Mouse (Mus musculus): Measurements from ENCODE around the gene Gm15737. TPM values are rescaled to one million over a fixed set of nuclear protein-coding genes. Genes with fewer than 3 reads are reported as not detected.

Gene Gm15737
- polyA plus RNA-seq, 1 experiment from 2014 or later = 0.03 TPM

DNA sequence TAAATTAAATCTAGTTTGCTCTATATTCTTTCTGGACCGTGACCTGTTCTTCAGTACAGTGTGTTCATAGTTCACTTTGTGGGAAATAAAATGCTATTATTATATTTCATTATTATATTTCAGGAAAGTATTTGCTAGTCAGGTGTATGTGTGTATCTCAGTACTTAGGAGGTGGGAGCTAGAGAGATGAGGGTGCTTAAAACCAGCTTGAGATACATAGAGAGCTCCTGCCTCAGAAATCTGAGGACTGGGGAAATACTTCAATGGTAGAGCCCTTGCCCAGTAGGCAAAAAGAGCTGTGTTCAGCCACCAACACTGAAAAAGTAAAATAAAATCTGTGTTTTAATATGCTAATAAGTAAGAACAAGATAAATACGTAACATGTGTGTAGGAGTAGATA, 6.2 kb downstream of the Gm15737 start:
- TF ChIP-seq CTCF (IDR thresholded peaks at IDR 0.05) = no peak
- POLR2A ChIA-PET = no interaction called here
- CTCF ChIA-PET = no interaction called here
- no peaks in the 10 kb centered on the region for H3K27me3 ChIP-seq
- in situ Hi-C loops (cut with MboI; ENCODE audit: low pct_unique_long_range_greater_than_20kb) = no loop called here
- ATAC-seq = no peak
- DNase-seq (ENCODE audit: low read depth, low spot score) = no peak

- TF ChIP-seq CTCF (IDR thresholded peaks at IDR 0.05) = no peak
- ATAC-seq (no peak), DNase-seq (ENCODE audit: low read depth, low spot score) (no peak)
- no peaks in the 10 kb centered on the region for H3K27me3 ChIP-seq
- CTCF ChIA-PET = no interaction called here
- in situ Hi-C loops (cut with MboI; ENCODE audit: low pct_unique_long_range_greater_than_20kb) = no loop called here
- POLR2A ChIA-PET = no interaction called here
These were observed 7.0 kb downstream of the Gm15737 start for GRCm38 (mm10) chr6:92876121-92876520.

DNA sequence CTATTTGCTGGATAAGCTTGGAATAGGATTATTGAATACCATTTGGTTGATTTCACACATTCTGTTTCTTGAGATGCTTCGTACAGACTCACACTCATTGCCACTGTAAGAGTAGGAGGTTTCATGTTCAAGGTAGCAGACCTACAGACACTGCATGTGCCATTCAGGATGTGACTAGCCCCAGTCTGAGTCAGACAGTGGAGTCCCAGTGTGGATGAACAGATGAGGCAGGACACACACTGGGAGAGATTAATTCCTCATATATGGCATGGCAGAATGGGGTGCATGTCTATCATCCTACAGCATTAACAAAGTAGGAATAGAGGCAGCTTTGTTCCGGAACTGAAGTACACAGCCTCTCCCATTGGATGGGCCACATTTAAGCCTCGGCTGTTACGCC, 8.1 kb downstream of the Gm15737 start:
- ATAC-seq = no peak
- CTCF ChIA-PET = no interaction called here
- POLR2A ChIA-PET = no interaction called here
- no peaks in the 10 kb centered on the region for H3K27me3 ChIP-seq
- no peak for DNase-seq (ENCODE audit: low read depth, low spot score)
- in situ Hi-C loops (cut with MboI; ENCODE audit: low pct_unique_long_range_greater_than_20kb) = no loop called here
- no peak for TF ChIP-seq CTCF (IDR thresholded peaks at IDR 0.05)

- no peak for TF ChIP-seq CTCF (IDR thresholded peaks at IDR 0.05)
- DNase-seq (ENCODE audit: low read depth, low spot score) (no peak), ATAC-seq (no peak)
- ChIA-PET CTCF (no interaction called here), POLR2A (no interaction called here)
- no peaks in the 10 kb centered on the region for H3K27me3 ChIP-seq
- in situ Hi-C loops (cut with MboI; ENCODE audit: low pct_unique_long_range_greater_than_20kb) = no loop called here
These were observed 9.6 kb downstream of the Gm15737 start for GRCm38 (mm10) chr6:92878771-92879170.

GRCm38 (mm10) chr6:92879700-92880265, 10.6 kb downstream of the Gm15737 start:
- H3K27me3 ChIP-seq = no peaks in the 10 kb centered on the region
- ChIA-PET CTCF (no interaction called here), POLR2A (no interaction called here)
- ATAC-seq (no peak), DNase-seq (ENCODE audit: low read depth, low spot score) (no peak)
- no peak for TF ChIP-seq CTCF (IDR thresholded peaks at IDR 0.05)
- in situ Hi-C loops (cut with MboI; ENCODE audit: low pct_unique_long_range_greater_than_20kb) = no loop called here

GRCm38 (mm10) chr6:92882446-92882845, 13.3 kb downstream of the Gm15737 start:
- CTCF ChIA-PET = no interaction called here
- no peak for ATAC-seq

DNA sequence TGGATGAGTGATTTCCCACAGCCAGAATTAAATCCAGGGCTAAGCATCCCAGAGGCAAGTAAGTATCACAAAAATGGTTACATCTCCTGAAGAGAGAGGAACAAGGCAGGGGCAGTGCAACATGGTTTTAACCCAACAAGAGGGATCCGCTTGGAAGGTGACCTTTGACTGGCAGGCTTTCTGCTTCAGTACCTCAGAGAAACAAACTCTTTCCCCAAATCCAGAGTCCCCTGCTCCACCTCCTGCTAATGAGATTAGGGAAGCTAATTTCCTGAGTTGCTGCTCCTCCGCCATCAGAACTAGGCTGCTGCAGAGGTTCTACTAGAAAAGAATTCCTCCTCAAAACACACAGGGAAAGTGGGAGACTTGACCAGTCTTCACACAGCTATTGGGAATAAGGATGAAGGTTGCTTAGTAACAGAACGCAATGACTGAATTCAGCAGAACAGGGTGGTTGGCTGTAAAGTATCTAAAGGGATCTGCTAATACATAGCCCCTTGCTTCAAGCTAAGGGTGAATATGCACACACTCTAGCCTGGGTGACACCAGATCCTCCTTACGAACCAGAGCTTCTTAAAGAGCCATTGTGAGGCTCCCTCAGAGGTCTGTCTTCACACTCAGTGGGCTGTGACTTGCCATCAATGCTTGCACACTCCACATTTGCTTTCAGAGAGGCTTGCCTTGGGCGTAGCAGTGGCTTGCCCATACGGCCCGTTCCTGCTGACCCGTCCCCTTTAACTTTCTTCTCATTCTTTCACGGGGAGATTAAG, 14.2 kb downstream of the Gm15737 start:
- POLR2A ChIA-PET = no interaction called here
- DNase-seq (ENCODE audit: low read depth, low spot score) = no peak
- in situ Hi-C loops (cut with MboI; ENCODE audit: low pct_unique_long_range_greater_than_20kb) = no loop called here
- H3K27me3 ChIP-seq = no peaks in the 10 kb centered on the region
- no peak for ATAC-seq
- CTCF ChIA-PET = interaction anchor here (1.1 to 1.9 kb wide), 2 partner anchors 9 to 55 kb away, joined by 3 to 4 read pairs; no protein-coding TSS in a partner anchor
- TF ChIP-seq CTCF (IDR thresholded peaks at IDR 0.05) = no peak

More at GRCm38 (mm10) chr6:92882446-92882845, 13.3 kb downstream of the Gm15737 start:
- in situ Hi-C loops (cut with MboI; ENCODE audit: low pct_unique_long_range_greater_than_20kb) = no loop called here
- POLR2A ChIA-PET = no interaction called here
- DNase-seq (ENCODE audit: low read depth, low spot score) = no peak
- H3K27me3 ChIP-seq = no peaks in the 10 kb centered on the region
- no peak for TF ChIP-seq CTCF (IDR thresholded peaks at IDR 0.05)

GRCm38 (mm10) chr6:92891535-92891934, 22.4 kb downstream of the Gm15737 start:
- ATAC-seq (no peak), DNase-seq (ENCODE audit: low read depth, low spot score) (no peak)
- ChIA-PET CTCF (no interaction called here), POLR2A (no interaction called here)
- H3K27me3 ChIP-seq = no peaks in the 10 kb centered on the region
- TF ChIP-seq CTCF (IDR thresholded peaks at IDR 0.05) = no peak
- in situ Hi-C loops (cut with MboI; ENCODE audit: low pct_unique_long_range_greater_than_20kb) = no loop called here

DNA sequence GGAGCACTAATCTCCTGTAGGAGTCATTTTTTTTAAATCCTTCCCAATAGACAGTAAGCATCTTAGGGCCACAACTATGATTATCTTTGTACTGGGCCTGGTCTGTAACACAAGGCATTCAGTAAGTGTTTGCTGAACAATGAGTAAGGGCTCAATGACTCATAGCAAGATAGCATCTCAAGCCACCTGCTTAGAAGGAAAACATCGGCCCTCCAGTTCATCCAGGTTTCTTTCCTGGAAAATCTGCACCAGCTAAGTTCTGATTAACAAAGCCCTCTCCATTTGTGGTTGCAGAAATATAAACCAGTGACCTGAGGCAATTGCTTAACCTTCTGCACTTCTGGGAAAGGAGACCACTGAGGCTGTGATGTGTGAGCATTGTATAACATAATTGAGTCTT, 34.9 kb downstream of the Gm15737 start:
- peak; percentile 31 for ATAC-seq
- CTCF ChIA-PET = interaction anchor here (1.2 kb wide), 1 partner anchor 548 kb away, joined by 3 read pairs; no protein-coding TSS in a partner anchor
- in situ Hi-C loops (cut with MboI; ENCODE audit: low pct_unique_long_range_greater_than_20kb) = no loop called here

GRCm38 (mm10) chr6:92904491-92904890, 35.3 kb downstream of the Gm15737 start:
- no peaks in the 10 kb centered on the region for H3K27me3 ChIP-seq
- ChIA-PET POLR2A (interaction anchor here (0.7 kb wide), 1 partner anchor 1367 kb away, joined by 5 read pairs; no protein-coding TSS in a partner anchor), CTCF (interaction anchor here (0.6 kb wide), 1 partner anchor 9 kb away, joined by 3 read pairs; no protein-coding TSS in a partner anchor)
- no peak for TF ChIP-seq CTCF (IDR thresholded peaks at IDR 0.05)
- in situ Hi-C loops (cut with MboI; ENCODE audit: low pct_unique_long_range_greater_than_20kb) = no loop called here
- DNase-seq (ENCODE audit: low read depth, low spot score) = peak; percentile 20
- ATAC-seq = peak; percentile 47

More for the DNA sequence above, 34.9 kb downstream of the Gm15737 start:
- DNase-seq (ENCODE audit: low read depth, low spot score) = peak; percentile 51
- H3K27me3 ChIP-seq = no peaks in the 10 kb centered on the region
- TF ChIP-seq CTCF (IDR thresholded peaks at IDR 0.05) = no peak
- POLR2A ChIA-PET = interaction anchor here (0.7 kb wide), 1 partner anchor 1368 kb away, joined by 5 read pairs; no protein-coding TSS in a partner anchor

- ATAC-seq (peak; percentile 32), DNase-seq (ENCODE audit: low read depth, low spot score) (no peak)
- H3K27me3 ChIP-seq = no peaks in the 10 kb centered on the region
- TF ChIP-seq CTCF (IDR thresholded peaks at IDR 0.05) = no peak
- in situ Hi-C loops (cut with MboI; ENCODE audit: low pct_unique_long_range_greater_than_20kb) = no loop called here
- CTCF ChIA-PET = no interaction called here
- POLR2A ChIA-PET = no interaction called here
These were observed 36.8 kb downstream of the Gm15737 start for GRCm38 (mm10) chr6:92905922-92906321.
